Mouse (Mus musculus) stomach, embryonic 14.5 days (tissue): ENCODE measurements at regions not wholly inside any gene's neighbourhood (a gene's known extent, or its start where the extent isn't known, plus 50 kb on each side); places are given as distances from the start of the nearest gene placed in this dataset.

ENCODE experiments used
- ATAC-seq: fragments of 200-750 bp; cut with Nextera tagmentation; 2 replicates; pipeline ENCODE4 v1.8.0; 2017; ENCODE audit warnings: low read depth, moderate TSS enrichment; ENCODE audit not compliant: insufficient number of reproducible peaks, insufficient read depth, low FRiP score
- H3K27ac ChIP-seq: fragments of 300-500 bp; sonication (generic); 2 replicates; pipeline ENCODE4 v1.5.1; 2014; ENCODE audit warnings: mild to moderate bottlenecking, low read length, moderate library complexity, mixed read lengths
- H3K27me3 ChIP-seq: fragments of 300-500 bp; sonication (generic); 2 replicates; pipeline ENCODE4 v1.6.1; 2014; ENCODE audit warnings: low read length, control low read depth, mixed read lengths; ENCODE audit not compliant: control insufficient read depth, insufficient read depth
- H3K36me3 ChIP-seq: fragments of 300-500 bp; sonication (generic); 2 replicates; pipeline ENCODE4 v1.6.1; 2014; ENCODE audit warnings: mild to moderate bottlenecking, control low read depth, low read length, moderate library complexity, mixed read lengths; ENCODE audit not compliant: control insufficient read depth, insufficient read depth
- H3K4me1 ChIP-seq: fragments of 300-500 bp; sonication (generic); 2 replicates; pipeline ENCODE4 v1.6.1; 2014; ENCODE audit warnings: low read length, control low read depth, mixed read lengths; ENCODE audit not compliant: control insufficient read depth, insufficient read depth
- H3K4me2 ChIP-seq: fragments of 300-500 bp; sonication (generic); replicated peaks from 2 replicates; pipeline ENCODE4 v1.6.1; 2014; ENCODE audit warnings: low read depth, low read length, control low read depth
- H3K4me3 ChIP-seq: fragments of 300-500 bp; sonication (generic); 2 replicates; pipeline ENCODE4 v1.5.1; 2014; ENCODE audit warnings: low read depth, low read length, control low read depth
- H3K9ac ChIP-seq: fragments of 300-500 bp; sonication (generic); replicated peaks from 2 replicates; pipeline ENCODE4 v1.6.1; 2014; ENCODE audit warnings: low read depth, mild to moderate bottlenecking, control low read depth, low read length, moderate library complexity, mixed read lengths
- H3K9me3 ChIP-seq: fragments of 300-500 bp; sonication (generic); 2 replicates; pipeline ENCODE4 v1.6.1; 2016; ENCODE audit warnings: low read depth, low read length, control low read depth; ENCODE audit not compliant: control insufficient read depth
- WGBS: fragments of 180-500 bp; shearing (Covaris S2); extraction: QIAGEN DNeasy Blood & Tissue Kit; methylation state at CpG from one replicate; pipeline ENCODE4 v1.1.7; 2014; 5-methylcytosine and 5-hydroxymethylcytosine counted together

DNA sequence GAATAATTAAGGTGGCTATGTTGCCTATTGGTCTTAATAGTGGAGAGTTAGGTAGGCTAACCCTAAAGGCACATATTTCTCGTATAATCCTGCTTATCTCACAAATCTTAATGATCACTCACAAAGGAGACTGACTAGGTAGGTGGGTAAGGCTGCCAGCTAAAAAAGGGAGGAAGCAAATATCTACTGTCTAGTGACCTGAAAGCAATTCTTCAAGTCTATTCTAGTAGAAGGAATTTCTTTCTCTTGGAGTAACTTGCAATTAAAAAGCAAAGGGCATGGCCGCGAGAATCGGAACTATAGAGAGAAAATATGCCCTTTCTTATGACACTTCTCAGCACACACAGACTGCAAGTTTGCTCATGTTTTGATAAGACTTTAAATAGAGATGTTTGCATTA, 201.6 kb downstream of the C1d start:
- no peak overlapping the region for H3K4me2 ChIP-seq
- peaks cover 7% of the 10 kb centered on the region; the same call in 1 of the 2 replicates for H3K4me1 ChIP-seq
- H3K36me3 ChIP-seq = no peaks in the 10 kb centered on the region
- H3K27ac ChIP-seq = no peak overlapping the region
- ATAC-seq = no peak
- H3K9ac ChIP-seq = no peak overlapping the region
- no peaks in the 10 kb centered on the region for H3K27me3 ChIP-seq
- no peak overlapping the region for H3K4me3 ChIP-seq
- H3K9me3 ChIP-seq = no peaks in the 10 kb centered on the region
- 52% methylated on average over 4 of the region's 4 CpGs for WGBS

DNA sequence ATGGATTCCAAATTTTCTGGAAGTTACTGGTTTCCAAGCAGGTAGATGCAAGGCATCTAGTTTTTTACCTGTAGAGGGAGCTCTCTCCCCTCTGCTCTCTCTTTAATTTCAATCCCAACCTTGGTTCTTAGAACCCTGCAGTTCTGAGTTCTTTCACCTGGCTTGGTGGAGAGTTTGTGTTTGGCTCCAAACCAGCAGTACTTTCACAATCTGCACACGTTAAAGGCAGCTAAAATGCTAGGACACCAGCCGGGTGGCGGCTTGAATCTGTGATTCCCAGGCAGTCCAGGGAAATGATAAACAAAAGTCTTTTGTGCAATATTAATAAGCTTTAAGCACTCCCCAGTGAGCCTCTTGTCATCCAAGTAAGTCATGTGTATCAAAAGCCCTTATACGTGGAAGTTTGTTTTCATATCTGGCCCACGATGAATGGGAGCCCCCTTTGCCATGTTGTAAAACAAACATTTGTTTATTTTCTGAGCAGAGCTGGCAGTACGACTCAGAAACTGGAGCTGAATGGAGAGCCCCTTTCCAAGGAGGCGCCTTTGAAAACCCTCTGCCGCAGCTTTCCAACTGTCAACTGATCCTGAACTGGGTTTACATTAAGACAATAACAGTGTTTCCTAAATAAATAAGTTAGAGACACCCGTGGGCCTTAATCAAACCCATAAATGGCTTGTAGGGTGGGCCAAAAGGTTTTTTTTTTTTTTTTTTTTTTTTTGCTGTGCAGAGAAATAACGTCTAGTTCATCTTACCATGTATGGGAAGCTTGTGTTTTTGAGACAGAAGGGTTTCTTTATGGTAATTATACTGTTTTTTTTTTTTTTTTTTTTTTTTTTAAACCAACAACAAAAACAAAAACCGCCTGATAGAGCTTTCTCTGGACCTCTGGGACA, 202.9 kb downstream of the C1d start:
- H3K27me3 ChIP-seq = no peaks in the 10 kb centered on the region
- peak overlapping the region; percentile 23 for H3K4me2 ChIP-seq
- H3K4me3 ChIP-seq = no peak overlapping the region
- H3K36me3 ChIP-seq = no peaks in the 10 kb centered on the region
- WGBS = 11% methylated on average over 11 of the region's 11 CpGs
- no peaks in the 10 kb centered on the region for H3K9me3 ChIP-seq
- peak; percentile 33; the same call in 1 of the 2 replicates for ATAC-seq
- peak overlapping the region; percentile 41 for H3K27ac ChIP-seq
- no peak overlapping the region for H3K9ac ChIP-seq
- peaks cover 7% of the 10 kb centered on the region; the same call in 1 of the 2 replicates for H3K4me1 ChIP-seq

DNA sequence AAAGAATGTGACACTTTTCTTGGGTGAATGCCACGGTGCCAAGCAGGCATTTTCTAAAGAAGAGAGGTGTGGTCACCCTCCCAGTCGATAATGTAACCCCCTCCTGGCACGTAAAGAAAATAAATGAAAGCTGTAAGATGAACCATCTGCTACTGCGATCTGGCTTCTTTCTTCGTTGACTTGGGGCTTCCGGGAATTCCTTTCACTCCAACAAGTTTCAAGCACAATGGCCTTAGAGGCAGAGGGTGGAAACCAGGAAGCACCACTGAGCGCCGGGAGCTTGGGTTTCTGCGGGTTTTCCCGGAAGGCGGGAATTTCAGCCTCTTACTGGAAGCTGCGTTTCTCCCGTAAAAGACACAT, 203.5 kb downstream of the C1d start:
- WGBS = 6% methylated on average over 13 of the region's 13 CpGs
- Histone ChIP-seq H3K9ac (no peak overlapping the region), H3K27me3 (no peaks in the 10 kb centered on the region), H3K36me3 (no peaks in the 10 kb centered on the region), H3K4me1 (peaks cover 7% of the 10 kb centered on the region; the same call in 1 of the 2 replicates), H3K27ac (peak overlapping the region; percentile 41; the same call in 1 of the 2 replicates), H3K9me3 (no peaks in the 10 kb centered on the region), H3K4me2 (peak overlapping the region; percentile 23), H3K4me3 (0 out of 2 replicates have a peak overlapping the region, but pooled peaks have one; percentile 8)
- peak; percentile 57; the same call in 1 of the 2 replicates for ATAC-seq

DNA sequence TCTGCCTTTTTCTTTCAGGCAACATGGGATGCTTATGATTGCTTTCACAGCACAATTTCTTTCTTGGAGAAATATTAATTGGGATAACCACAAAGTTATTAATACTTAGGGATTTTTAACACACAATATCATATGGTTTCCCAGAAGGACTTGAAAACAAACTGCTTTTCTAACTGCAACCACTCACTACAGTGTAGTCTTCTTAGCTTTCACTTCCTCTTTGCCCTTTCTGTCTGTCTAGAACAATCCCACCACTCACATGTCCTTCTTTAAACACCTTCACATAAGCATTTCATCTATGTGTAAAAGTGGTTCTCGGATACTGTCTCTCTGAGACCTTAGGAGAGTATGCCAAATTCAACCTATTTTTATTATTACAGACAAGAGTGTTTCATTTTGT, 204.3 kb downstream of the C1d start:
- Histone ChIP-seq H3K4me3 (no peak overlapping the region), H3K36me3 (no peaks in the 10 kb centered on the region), H3K4me1 (peaks cover 7% of the 10 kb centered on the region; the same call in 1 of the 2 replicates), H3K27ac (0 out of 2 replicates have a peak overlapping the region, but pooled peaks have one; percentile 6), H3K9ac (no peak overlapping the region), H3K9me3 (no peaks in the 10 kb centered on the region), H3K27me3 (no peaks in the 10 kb centered on the region), H3K4me2 (no peak overlapping the region)
- no peak for ATAC-seq
- 78% methylated on average over 1 of the region's 1 CpGs for WGBS

DNA sequence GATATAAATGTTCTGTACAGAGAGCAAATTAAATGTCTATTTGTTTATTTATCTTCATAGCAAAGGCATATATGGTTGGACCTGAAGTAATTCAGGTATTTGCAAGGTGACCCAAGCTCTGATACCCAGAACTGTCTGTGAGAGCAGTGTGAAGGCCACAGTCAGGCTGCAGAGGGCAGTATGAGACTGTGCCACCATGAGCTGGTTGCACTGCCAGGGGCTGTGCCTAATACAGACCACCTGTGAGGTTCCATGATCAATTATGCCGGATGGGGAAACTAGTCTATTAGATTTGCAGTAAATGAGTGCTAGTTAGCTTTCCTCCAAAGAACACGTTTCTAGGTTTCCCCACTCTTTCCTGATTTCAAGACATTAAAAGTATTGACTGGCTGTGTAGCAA, 207.5 kb downstream of the C1d start:
- Histone ChIP-seq H3K9ac (no peak overlapping the region), H3K4me3 (no peak overlapping the region), H3K36me3 (no peaks in the 10 kb centered on the region), H3K27ac (no peak overlapping the region), H3K4me1 (peaks cover 4% of the 10 kb centered on the region; the same call in 1 of the 2 replicates), H3K9me3 (no peaks in the 10 kb centered on the region), H3K4me2 (no peak overlapping the region), H3K27me3 (no peaks in the 10 kb centered on the region)
- 27% methylated on average over 2 of the region's 2 CpGs for WGBS
- peak; percentile 57; the same call in 1 of the 2 replicates for ATAC-seq

DNA sequence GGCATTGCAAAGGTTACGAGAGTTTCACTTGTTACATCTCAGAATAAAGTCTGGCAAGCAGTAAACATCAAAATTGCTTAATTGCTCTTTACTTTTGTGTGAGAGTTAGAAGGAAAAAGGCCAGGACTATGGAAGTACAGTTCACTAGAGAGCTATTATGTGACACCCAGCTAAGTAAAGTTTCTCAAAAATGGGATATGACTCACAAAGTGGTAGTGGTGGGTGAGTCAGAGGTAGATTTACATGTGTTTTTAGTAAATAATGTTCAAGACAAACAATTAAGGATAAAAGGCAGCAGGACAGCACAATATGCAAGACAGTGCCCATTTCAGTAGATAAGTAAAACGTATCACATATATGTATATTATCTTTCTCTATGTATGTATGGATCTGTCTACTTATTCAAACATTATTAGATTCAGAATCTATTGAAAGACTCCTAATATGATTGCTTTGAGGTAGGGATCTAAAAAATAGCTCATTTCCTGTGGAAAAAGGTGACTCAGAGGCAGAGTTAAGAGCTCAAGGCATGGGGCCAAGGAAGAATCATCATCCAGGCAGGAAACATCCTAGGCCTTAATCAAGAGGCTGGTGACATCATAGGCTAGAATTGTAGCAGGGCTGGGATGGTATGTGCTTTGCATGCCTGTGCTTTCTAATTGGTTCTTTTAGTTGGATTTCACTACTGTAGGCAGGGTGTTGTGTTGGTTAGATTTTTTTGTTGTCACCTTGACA, 211.2 kb downstream of the C1d start:
- Histone ChIP-seq H3K4me1 (no peaks in the 10 kb centered on the region), H3K4me2 (no peak overlapping the region), H3K9ac (no peak overlapping the region), H3K36me3 (no peaks in the 10 kb centered on the region), H3K9me3 (no peaks in the 10 kb centered on the region), H3K27me3 (no peaks in the 10 kb centered on the region), H3K27ac (no peak overlapping the region), H3K4me3 (no peak overlapping the region)
- WGBS = 92% methylated on average over 2 of the region's 2 CpGs
- ATAC-seq = no peak

DNA sequence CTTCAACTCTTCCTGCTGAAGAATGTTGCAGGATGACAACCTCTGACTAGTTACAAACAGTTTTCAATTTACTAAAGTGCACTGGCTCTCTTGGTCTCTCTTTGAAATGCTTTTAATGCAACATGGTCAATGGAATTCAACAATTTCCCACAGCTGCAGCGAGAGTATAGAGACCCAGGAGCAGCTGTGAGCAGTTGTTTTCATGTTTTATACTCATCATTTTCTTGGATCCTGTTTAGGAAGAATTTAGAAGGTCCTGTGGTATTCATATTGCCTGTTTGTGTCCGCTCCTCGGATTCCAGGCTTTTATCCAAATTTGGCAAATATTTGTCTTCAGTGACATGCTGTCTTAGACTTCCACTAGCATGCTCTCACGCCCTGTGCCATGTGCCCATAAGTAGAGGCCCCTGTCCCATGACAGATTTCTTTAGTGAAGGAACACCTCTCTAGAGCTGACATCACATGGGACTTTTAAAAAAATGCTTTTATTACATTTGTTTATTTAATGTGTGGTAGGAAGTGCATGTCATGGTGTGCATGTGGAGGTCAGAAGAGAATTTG, 224.1 kb downstream of the C1d start:
- Histone ChIP-seq H3K4me1 (peaks cover 3% of the 10 kb centered on the region; the same call in 1 of the 2 replicates), H3K9me3 (no peaks in the 10 kb centered on the region), H3K27ac (peak overlapping the region; percentile 67; the same call in 1 of the 2 replicates), H3K4me3 (no peak overlapping the region), H3K36me3 (no peaks in the 10 kb centered on the region), H3K9ac (no peak overlapping the region), H3K4me2 (no peak overlapping the region), H3K27me3 (no peaks in the 10 kb centered on the region)
- peak; percentile 28; the same call in 1 of the 2 replicates for ATAC-seq
- 37% methylated on average over 4 of the region's 4 CpGs for WGBS

DNA sequence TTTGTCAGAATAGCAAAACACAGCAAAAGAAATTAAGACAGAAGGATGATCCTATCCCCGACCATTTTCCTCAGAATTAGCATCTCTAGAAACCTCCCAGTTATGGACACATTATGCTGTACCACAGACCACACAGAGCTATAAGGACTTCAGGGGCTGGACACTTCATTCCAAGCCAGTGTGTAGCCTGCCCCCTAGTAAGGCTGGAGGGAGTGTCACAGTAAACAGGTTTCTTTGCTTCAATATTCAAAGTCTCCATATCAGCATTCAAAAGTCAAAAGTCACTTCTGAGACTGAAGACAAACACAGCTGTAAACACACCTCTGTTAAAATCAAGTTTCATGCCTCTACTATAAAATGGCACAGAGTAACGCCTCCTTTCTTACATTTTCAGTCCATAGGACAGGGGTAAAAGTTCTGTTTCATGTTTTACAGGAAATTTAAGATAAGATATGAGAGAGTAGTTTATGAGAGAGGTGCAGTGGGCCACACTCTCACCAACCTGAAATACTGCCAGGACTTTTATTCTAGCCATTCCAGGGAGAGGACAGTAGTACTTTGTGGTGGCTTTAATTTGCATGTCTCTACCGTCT, 226.6 kb downstream of the C1d start:
- H3K9ac ChIP-seq = no peak overlapping the region
- no peaks in the 10 kb centered on the region for H3K36me3 ChIP-seq
- H3K4me1 ChIP-seq = peaks cover 3% of the 10 kb centered on the region; the same call in 1 of the 2 replicates
- 67% methylated on average over 3 of the region's 3 CpGs for WGBS
- H3K9me3 ChIP-seq = no peaks in the 10 kb centered on the region
- H3K27ac ChIP-seq = no peak overlapping the region
- H3K4me2 ChIP-seq = no peak overlapping the region
- H3K4me3 ChIP-seq = no peak overlapping the region
- H3K27me3 ChIP-seq = no peaks in the 10 kb centered on the region
- ATAC-seq = no peak
